Mouse (Mus musculus) kidney, postnatal 25 days (tissue): ENCODE results near the gene Zfp503.
A peak's percentile ranks its signal among the peaks of the same experiment; 100 is the strongest.

Source experiments
- DNase-seq, 2 experiments: peaks; one replicate each; pipeline ENCODE4 v3.0.0; 2021; ENCODE audit warnings: mixed read lengths in 2 of 2

Zfp503 gene

DNA sequence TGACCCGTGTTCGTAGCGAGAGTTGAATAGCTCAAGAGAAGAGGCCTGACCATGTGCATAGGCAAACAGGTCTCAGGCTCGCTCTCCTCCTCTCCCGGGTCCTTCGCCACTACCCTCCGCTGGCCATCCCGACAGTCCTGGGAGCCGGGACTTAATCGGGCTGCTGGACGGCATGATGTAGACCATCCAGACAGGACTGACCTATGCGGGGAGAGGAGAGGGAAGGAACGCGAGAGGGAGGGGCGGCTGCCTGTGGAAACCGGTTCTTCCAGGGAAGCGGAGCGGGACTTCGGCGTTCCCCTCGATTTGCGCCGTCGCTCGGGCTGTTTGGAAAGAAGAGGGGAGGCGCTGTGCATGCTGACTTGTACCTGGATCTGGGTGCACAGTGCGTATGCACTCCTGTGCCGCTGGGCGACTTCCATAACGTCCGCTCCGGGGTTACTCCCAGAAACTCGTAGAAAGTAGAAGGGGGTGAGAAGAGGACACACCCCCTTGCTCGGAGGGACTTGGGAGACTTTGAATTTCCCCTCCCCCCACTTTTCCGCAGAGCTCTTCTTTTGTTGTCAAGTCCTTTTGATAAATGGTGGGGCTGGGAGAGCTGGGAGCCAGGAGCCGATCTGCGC is at the start of gene Zfp503:
Gene Zfp503, minus strand, starts transcription at position 311 of the 623 bp plus-strand sequence.
- peak; percentile 81 to 93 for DNase-seq

DNA sequence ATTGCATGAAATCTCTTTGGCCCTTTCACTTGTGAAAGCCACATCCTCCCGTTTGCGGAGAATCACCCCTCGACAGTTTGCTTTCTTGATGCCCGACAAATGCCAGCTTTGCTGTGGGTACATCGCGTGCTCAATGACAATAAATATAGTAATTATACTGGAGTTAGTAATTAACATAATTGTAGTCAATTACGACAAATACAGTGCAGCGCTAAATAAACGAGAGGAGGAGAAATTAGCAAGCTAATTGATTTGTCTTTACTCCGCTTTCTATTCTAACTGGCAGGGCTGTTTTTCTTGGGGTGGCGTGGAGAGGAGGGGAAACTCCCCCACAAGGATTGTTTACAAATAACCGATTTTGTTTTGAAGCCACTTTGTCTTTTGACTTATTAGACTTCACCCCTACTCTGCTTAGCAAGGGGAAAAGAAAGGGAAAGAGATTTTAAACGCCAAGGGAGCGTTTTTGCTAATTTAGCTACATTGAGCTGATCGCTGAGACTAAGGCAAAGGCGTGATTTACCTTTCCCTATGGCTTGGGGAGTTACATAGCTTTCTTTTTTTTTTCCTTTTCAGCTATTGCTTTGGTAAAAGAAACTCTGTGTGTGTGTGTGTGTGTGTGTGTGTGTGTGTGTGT is 48.2 kb upstream of the Zfp503 start:
- DNase-seq: no peak

- DNase-seq: no peak
Measured at GRCm38 (mm10) chr14:22036802-22037497, 47.5 kb upstream of the Zfp503 start.

- no peak for DNase-seq
Measured at GRCm38 (mm10) chr14:22036338-22036737, 46.9 kb upstream of the Zfp503 start.

- peak; percentile 48 to 50 for DNase-seq
Measured at GRCm38 (mm10) chr14:22035900-22036299, 46.5 kb upstream of the Zfp503 start.

- no peak for DNase-seq
Measured at GRCm38 (mm10) chr14:22023533-22023932, 34.1 kb upstream of the Zfp503 start.

DNA sequence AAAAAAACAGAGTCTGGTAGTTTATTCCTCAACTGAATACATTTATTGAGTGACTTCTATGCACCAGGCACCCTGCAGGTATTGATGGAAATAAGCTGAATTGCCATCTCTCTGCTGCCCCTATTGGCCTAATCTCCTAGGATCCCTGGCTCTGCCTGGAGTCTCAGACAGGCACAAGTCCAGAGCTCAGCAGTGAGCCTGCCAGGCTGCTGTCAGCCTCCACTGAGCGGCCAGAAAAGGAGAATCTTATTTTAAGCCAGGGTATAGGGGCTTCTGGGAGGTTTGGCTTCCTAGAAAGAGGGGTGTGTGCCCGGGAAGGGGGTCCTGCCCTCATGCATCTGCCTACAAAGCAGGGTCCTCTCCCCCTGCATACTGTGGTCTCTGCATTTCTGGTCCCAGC is 31.5 kb upstream of the Zfp503 start:
- DNase-seq: peak; percentile 77 to 79

- no peak for DNase-seq
Measured at GRCm38 (mm10) chr14:22019949-22020845, 30.8 kb upstream of the Zfp503 start.

DNA sequence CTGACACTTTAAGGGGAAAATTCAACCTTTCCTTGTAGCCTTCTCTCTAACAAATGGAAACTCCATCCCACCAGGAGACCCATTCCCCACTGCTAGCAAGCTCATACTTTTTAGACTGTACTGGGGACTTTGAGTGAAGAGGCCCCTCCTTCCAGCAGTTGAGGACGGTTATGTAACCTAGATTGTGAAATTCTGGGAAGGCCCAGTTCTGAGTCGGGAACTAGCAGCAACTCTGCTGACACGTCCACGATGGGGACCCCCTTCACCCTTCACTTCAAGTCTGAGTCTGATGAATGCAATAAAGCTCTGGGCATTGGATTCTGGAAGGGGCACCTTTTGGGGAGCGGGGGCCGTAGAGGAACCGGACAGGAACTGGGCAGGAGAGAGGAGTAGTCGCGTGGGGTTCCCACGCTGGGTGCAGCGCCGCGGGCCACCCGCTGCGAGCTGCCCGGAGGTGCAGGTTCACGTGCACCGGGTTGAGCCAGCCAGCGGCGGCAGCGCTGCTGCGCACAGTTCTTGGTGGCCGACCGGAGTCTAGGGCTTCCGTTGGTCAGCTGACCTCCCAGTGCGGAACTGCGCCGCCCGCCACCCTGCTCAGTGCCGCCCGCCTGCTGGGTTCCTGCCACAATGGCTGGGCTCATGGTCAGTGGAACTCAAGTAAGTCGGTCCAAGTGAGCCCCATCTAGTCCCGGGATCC is 30.0 kb upstream of the Zfp503 start, which contains the start of gene Lrmda:
Gene Lrmda, plus strand, starts transcription at position 461 of the 697 bp plus-strand sequence.
- peak; percentile 85 to 94 for DNase-seq

- no peak for DNase-seq
Measured at GRCm38 (mm10) chr14:22017011-22017410, 27.6 kb upstream of the Zfp503 start.

GRCm38 (mm10) chr14:22014781-22015180 is 25.4 kb upstream of the Zfp503 start:
- DNase-seq: peak; percentile 50 to 80

- DNase-seq: no peak
Measured at GRCm38 (mm10) chr14:22014315-22014714, 24.9 kb upstream of the Zfp503 start.

DNA sequence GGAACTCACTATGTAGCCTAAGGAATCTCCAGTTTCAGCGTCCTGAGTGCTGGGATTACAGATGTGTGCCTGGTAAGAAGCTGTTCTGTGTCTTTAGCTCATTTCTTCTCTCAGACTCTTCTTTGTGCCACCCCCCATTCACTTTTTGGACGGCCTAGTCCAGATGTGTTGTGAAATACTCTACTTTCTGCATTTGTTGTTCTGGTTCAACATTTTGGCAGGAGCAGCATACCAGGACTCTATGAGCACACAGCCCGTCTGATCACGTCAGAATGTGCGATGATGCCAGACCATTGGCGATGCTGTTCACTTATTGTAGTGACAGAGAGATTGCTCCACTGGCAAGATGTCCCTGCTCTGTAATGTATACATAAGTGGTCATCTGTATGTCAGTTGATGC is 17.6 kb upstream of the Zfp503 start:
- DNase-seq: no peak

GRCm38 (mm10) chr14:22004943-22005342 is 15.5 kb upstream of the Zfp503 start:
- peak in 1 of 2 experiments; percentile 14 for DNase-seq

DNA sequence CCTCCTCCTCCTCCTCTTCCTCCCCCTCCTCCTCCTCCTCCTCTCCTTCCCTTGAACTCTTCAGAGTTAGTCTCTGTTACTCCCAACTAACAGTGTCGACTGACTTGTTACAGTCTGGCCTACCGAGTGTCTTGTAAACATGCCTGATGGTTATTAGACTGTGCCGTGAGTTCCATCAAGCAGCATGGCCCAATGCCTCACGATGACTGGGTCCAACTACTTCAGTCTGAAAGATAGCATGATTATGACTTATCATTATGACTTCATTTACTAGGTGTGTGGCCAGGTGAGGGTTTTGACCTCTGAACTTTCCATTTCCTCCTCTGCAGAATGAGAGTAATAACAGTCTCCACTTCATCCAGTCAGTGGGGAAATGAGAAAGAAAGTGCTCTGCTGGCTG is 14.2 kb upstream of the Zfp503 start:
- DNase-seq: no peak

DNA sequence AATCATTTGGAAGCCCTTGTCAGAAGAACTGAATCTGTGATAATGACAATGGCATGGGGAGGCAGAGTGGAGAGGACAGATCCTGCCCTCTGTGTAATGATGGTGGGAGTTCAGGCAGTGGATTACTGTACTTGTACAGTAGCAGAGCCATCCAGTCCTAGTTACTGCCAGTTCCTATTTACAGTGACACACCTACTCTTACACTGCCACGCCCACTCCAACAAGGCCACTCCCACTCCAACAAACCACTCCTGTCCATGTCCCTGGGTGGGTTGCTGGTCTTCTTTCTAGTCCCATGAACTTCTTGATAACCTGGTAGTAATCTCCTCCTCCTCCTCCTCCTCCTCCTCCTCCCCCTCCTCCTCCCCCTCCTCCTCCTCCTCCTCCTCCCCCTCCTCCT is 13.8 kb upstream of the Zfp503 start:
- no peak for DNase-seq

GRCm38 (mm10) chr14:21999588-21999987 is 10.2 kb upstream of the Zfp503 start:
- no peak for DNase-seq

- peak; percentile 90 to 94 for DNase-seq
Measured at GRCm38 (mm10) chr14:21995031-21995754, 5.8 kb upstream of the Zfp503 start.

DNA sequence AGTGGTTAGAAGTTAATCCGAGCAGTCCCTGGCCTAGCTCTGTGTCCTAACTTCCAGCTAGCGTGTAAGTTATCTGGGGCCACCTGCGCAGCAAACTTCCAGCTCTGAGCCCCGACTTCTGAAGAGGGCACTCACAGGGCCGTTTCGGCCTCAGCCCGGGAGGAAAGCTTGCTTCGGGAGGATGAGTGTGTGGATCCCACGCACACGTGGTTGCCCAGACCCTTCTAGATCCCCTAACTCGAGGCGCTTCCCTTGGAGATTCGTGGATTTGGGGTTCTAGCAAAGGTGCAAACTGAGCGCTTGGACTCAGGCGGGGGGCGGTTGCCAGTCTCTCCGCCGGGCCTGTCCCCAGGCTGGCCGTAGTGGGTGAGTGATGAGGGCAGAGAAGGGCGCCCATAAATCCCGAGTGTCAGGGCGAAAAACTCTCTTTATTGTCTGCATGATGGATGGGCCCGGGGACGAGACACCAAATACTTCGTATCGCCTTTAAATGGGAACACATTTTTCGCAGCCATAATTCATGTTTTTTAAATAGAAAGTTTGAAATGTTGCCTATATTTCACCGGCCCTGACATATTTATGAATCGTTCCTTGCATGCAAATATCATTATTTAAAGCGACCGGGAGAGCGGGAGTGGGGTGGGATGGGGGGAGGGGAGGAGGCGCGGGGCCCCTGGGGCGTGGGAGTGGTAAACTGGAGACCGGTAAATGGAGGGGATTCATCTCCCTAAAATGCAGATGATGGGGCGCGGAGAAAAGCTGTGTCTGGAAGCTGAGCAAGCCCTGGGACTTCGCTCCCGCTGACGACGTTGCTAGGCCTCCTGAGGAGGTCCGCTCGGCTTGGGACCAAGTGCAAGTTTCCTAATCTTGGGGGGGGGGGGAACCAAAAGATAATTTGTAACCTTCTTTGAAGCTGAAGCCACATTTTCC is 4.9 kb upstream of the Zfp503 start:
- DNase-seq: peak; percentile 60 to 80
